Mouse (Mus musculus): Measurements from ENCODE around the gene Crim1.

- TF ChIP-seq FLI1 (IDR thresholded peaks at IDR 0.05; ENCODE audit: low read length) (no peak), GATA1 (IDR thresholded peaks at IDR 0.05; ENCODE audit: borderline replicate concordance, low read length) (no peak)
Measured at GRCm38 (mm10) chr17:78306434-78306833, 106.4 kb downstream of the Crim1 start.
